Mouse (Mus musculus): ENCODE data around the gene Eqtn. TPM values are rescaled to one million over a fixed set of nuclear protein-coding genes. Genes with fewer than 3 reads are reported as not detected.

Eqtn gene
- total RNA-seq (2021) = not detected
- long read RNA-seq, experiment 1 = 0 reads
- long read RNA-seq, experiment 2 = 0 reads

- DNase-seq (ENCODE audit: low spot score in 2 of 2) = no peak
Measured at GRCm38 (mm10) chr4:94928743-94929142, at the start of gene Eqtn. Gene Eqtn (minus strand): TSS chr4:94928843.

- DNase-seq (ENCODE audit: low spot score in 2 of 2) = no peak
Measured at GRCm38 (mm10) chr4:94973321-94973720, 44.7 kb upstream of the Eqtn start.

- no peak for DNase-seq (ENCODE audit: low spot score in 2 of 2)
Measured at GRCm38 (mm10) chr4:94952773-94953172, 24.1 kb upstream of the Eqtn start.

GRCm38 (mm10) chr4:94941221-94941855 is 12.7 kb upstream of the Eqtn start:
- no peak for DNase-seq (ENCODE audit: low spot score in 2 of 2)

- DNase-seq (ENCODE audit: low spot score in 2 of 2) = no peak
Measured at GRCm38 (mm10) chr4:94901780-94902179, 26.9 kb downstream of the Eqtn start.

GRCm38 (mm10) chr4:94900744-94901143 is 27.9 kb downstream of the Eqtn start:
- peak in 1 of 2 experiments; percentile 4 for DNase-seq (ENCODE audit: low spot score in 2 of 2)

Other genes starting within 250 kb of the Eqtn start
- 10 to 100 TPM; 40.5 to 45.1 TPM for gene Tek, start 189.6 kb downstream of the Eqtn start, total RNA-seq (2021)
- 10 to 100 TPM; 16.4 to 20.9 TPM for gene Mysm1, start 50.3 kb upstream of the Eqtn start, total RNA-seq (2021)
- 100 to 1,000 TPM; 160 to 307 TPM for gene Jun, start 123.4 kb upstream of the Eqtn start, total RNA-seq (2021)

All from adrenal gland, adult 18-20 months (tissue).